Mouse (Mus musculus): Measurements from ENCODE around the gene Duox1.
A peak's percentile ranks its signal among the peaks of the same experiment; 100 is the strongest.

The Duox1 gene

GRCm38 (mm10) chr2:122376041-122376561 is 60.6 kb downstream of the Duox1 start:
- DNase-seq = peak; percentile 95

GRCm38 (mm10) chr2:122377215-122377674 is 61.8 kb downstream of the Duox1 start:
- DNase-seq = peak; percentile 100

DNA sequence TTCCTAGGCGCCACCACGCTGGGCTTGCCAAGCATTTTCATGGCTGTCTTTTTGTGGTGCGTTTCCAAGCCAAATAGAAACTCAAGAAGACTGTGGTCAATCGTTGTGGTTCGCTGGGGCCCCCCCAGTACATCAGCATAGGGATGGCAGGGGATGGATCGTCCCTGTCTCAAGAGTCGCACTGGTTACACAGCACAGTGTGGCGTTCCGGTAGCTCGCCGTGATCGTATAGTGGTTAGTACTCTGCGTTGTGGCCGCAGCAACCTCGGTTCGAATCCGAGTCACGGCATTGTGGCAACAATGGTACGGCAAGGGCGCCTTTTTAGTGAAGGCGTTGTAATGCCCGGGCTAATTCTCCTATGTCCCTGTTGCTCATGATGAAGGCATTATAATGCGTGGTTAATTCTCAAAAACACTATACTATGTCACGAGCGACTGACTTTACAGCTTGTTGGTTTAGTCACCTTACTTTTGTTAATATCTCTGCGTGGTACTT is 62.3 kb downstream of the Duox1 start:
- DNase-seq = no peak

GRCm38 (mm10) chr2:122378421-122379291 is 63.2 kb downstream of the Duox1 start:
- DNase-seq = peak; percentile 92

DNA sequence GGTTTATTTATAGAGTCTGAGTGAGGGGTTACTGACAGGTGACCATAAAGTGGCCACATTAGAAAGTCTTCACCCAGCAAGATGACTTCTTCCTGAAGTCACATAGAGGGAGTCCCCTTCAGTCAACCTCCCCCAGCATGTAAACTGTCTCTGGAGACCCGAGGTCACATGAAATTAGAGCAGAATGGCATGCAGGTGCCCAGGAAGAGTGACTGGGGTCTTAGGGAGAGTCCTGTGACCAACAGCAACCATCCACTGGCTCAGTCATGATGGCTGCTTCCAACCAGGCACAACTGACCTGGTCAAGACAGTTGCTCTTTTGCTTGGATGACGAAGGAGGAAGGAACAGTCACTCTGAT is 63.8 kb downstream of the Duox1 start:
- DNase-seq = peak; percentile 94

DNA sequence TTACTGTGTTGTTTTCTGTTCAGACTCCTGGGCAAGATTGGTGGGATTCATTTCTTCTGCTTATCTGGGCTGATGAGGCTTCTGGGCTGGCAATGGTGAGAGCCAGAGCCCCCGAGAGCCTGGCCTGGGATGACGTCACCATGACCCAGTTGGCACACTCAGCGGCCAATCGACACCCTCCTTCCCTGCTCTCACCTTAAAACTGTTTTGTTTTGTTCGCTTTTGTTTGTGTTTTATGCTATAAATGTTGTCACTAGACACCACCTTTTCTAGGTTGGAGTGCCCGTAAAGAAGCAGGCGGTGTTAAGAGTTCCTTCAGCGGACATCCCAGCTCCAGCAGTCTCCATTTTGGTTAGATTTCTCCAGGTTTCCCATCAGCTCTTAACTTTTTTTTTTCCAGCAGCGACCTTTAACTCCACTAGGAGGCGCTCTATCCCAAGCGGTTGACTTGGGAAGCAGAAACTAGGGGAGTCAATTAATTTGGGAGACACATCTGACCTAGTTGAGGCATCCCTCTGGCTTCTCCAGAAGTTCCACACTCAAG is 65.4 kb downstream of the Duox1 start:
- DNase-seq = peak; percentile 97

- peak; percentile 99 for DNase-seq
Measured at GRCm38 (mm10) chr2:122381329-122382103, 66.0 kb downstream of the Duox1 start.

DNA sequence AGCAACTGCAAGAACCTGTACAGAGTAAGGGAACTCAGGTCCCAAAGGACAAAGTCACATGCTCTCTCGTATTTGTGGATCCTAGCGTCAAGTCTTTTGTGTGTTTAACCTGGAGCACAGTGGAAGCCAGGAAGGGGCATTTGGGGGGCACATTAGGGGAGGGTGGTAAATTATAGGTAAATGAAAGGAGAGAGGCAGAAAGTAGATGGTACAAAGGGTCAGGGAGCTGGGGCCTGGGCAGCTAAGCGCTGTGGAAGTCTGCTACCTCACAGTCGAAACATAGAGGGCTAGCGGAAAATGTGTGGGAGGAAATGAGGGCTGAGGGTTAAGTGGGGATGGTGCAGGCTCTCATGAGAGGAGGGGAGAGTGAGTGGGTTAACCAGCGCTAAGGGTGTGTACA is 66.6 kb downstream of the Duox1 start:
- peak; percentile 91 for DNase-seq

DNA sequence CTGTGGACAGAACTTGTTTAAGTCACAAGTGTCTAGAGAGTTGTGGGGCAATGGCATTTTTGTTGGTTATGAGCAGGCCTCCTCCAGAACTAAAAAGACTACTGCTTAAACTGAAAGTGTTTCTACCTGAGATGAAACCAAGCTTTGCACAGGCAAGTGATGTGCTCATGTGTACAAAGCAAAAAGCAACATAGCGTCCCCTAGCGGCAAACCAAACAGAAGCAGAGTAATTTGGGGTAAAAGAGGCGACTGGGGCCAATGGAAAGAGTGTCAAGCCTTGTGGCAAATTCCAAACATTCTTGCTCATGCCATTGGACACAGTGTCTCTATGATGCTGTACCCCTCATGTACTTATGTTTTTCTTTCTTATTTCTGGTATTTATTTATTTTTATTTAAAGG is 69.6 kb downstream of the Duox1 start:
- DNase-seq = peak; percentile 35

DNA sequence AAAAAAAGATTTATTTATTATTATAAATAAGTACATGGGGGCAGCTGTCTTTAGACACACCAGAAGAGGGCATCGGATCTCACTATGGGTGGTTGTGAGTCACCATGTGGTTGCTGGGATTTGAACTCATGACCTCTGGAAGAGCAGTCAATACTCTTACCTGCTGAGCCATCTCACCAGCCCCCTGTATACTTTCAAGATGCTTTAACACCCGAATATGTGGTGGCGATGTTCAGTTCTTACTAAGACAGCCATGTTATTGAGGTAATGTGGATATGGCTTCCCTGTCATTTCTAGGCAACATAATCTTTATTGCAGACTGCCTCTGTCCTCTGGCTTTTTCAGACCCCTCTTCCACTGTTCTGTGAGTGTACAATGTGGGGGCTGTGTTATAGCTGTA is 71.7 kb downstream of the Duox1 start:
- peak; percentile 33 for DNase-seq

- DNase-seq = no peak
Measured at GRCm38 (mm10) chr2:122396150-122396549, 80.7 kb downstream of the Duox1 start.
